Mouse (Mus musculus): ENCODE data around the gene Mgat4c. TPM values are rescaled to one million over a fixed set of nuclear protein-coding genes. Genes with fewer than 3 reads are reported as not detected.

Gene Mgat4c
- not detected for total RNA-seq (2023)

DNA sequence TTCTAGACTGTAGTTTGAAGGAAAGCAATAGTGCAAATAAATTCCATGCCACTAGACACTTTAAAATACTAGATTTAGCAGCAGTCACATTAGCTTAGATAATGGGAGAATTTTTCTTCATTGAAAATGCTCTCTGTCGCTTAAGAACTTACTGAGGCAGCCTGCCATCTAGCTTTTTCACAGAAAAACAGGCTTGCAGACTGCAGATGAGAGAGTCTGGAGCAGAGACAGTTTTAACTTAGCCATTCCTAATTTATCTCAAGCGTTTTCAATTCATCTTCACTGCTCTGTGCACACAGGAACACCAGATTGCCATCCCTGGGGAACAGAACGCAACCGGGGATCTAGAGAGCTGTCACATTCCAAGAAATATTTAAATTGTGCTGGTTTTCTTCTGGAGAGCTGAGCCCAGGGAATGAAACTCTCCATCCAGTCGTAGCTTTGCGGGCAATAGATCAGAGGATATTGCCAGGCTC lies at the start of gene Mgat4c:
TSS of gene Mgat4c (plus strand) at position 51 of the 476 bp plus-strand sequence.

